Mouse (Mus musculus) lung, adult 2 months (tissue): ENCODE data around the gene Ndufs4.

ENCODE experiments used
- CTCF ChIP-seq: fragments of 200-500 bp; IDR thresholded peaks from 2 replicates; pipeline ENCODE4 v1.5.1; 2011; ENCODE audit warnings: mild to moderate bottlenecking, low read length, control low read depth; ENCODE audit not compliant: insufficient read depth
- POLR2A ChIP-seq: fragments of 200-500 bp; IDR thresholded peaks from 2 replicates; pipeline ENCODE4 v1.6.1; 2011; ENCODE audit warnings: low read depth, mild to moderate bottlenecking, control low read depth, low read length, borderline replicate concordance; ENCODE audit errors: extremely low read depth

GRCm38 (mm10) chr13:114314953-114315352, 73.1 kb downstream of the Ndufs4 start:
- TF ChIP-seq CTCF (no peak), POLR2A (no peak)
